Mouse (Mus musculus) gastrocnemius, postnatal 4 days (tissue): ENCODE results near the gene Igf1r. TPM values are rescaled to one million over a fixed set of nuclear protein-coding genes. Genes with fewer than 3 reads are reported as not detected.

ENCODE experiments used
- DNase-seq, 2 experiments: peaks; one replicate each; pipeline ENCODE4 v3.0.0; 2021 to 2022; ENCODE audit warnings: low spot score in 2 of 2, mixed read lengths in 2 of 2
- total RNA-seq, 2 experiments: library from RNA; stranded (reverse); gene quantifications; 2 replicates each; pipeline ENCODE4 v1.2.3; 2021

Gene Igf1r
- total RNA-seq, 2 experiments from 2014 or later, result 40.6 to 41.0 TPM

- DNase-seq, result no peak
Observed at GRCm38 (mm10) chr7:68152458-68152857, 199.8 kb downstream of the Igf1r start.

- DNase-seq, result no peak
Observed at GRCm38 (mm10) chr7:68153269-68153668, 200.6 kb downstream of the Igf1r start.

- DNase-seq, result no peak
Observed at GRCm38 (mm10) chr7:68154588-68154987, 202.0 kb downstream of the Igf1r start.

GRCm38 (mm10) chr7:68160094-68160791 is 207.6 kb downstream of the Igf1r start:
- DNase-seq, result no peak

- DNase-seq, result no peak
Observed at GRCm38 (mm10) chr7:68164074-68164473, 211.4 kb downstream of the Igf1r start.

GRCm38 (mm10) chr7:68172776-68173175 is 220.1 kb downstream of the Igf1r start:
- DNase-seq, result no peak

- no peak for DNase-seq
Observed at GRCm38 (mm10) chr7:68179672-68180071, 227.0 kb downstream of the Igf1r start.

GRCm38 (mm10) chr7:68181104-68181503 is 228.5 kb downstream of the Igf1r start:
- DNase-seq, result no peak

GRCm38 (mm10) chr7:68182025-68182424 is 229.4 kb downstream of the Igf1r start:
- DNase-seq, result no peak

GRCm38 (mm10) chr7:68182773-68183172 is 230.1 kb downstream of the Igf1r start:
- DNase-seq, result no peak

GRCm38 (mm10) chr7:68183421-68183820 is 230.8 kb downstream of the Igf1r start:
- DNase-seq, result no peak

GRCm38 (mm10) chr7:68189211-68189610 is 236.6 kb downstream of the Igf1r start:
- DNase-seq, result no peak

GRCm38 (mm10) chr7:68189691-68190456 is 237.2 kb downstream of the Igf1r start:
- DNase-seq, result no peak

- no peak for DNase-seq
Observed at GRCm38 (mm10) chr7:68193958-68194695, 241.5 kb downstream of the Igf1r start.

GRCm38 (mm10) chr7:68199609-68200008 is 247.0 kb downstream of the Igf1r start:
- no peak for DNase-seq

GRCm38 (mm10) chr7:68205776-68206427 is 253.3 kb downstream of the Igf1r start:
- DNase-seq, result no peak

- DNase-seq, result no peak
Observed at GRCm38 (mm10) chr7:68209039-68209438, 256.4 kb downstream of the Igf1r start.

- no peak for DNase-seq
Observed at GRCm38 (mm10) chr7:68210417-68210816, 257.8 kb downstream of the Igf1r start.

- DNase-seq, result no peak
Observed at GRCm38 (mm10) chr7:68211883-68212282, 259.3 kb downstream of the Igf1r start.

GRCm38 (mm10) chr7:68213842-68214241 is 261.2 kb downstream of the Igf1r start:
- DNase-seq, result no peak

- peak in 1 of 2 experiments; percentile 67 for DNase-seq
Observed at GRCm38 (mm10) chr7:68215522-68216070, 263.0 kb downstream of the Igf1r start.
